Mouse (Mus musculus) stomach, postnatal 0 days (tissue): Measurements from ENCODE around the gene Rtn4ip1. TPM values are rescaled to one million over a fixed set of nuclear protein-coding genes. Genes with fewer than 3 reads are reported as not detected.

Experiments used
- ATAC-seq: fragments of 200-750 bp; cut with Nextera tagmentation; 2 replicates; pipeline ENCODE4 v1.8.0; 2017; ENCODE audit not compliant: low FRiP score, low TSS enrichment
- DNase-seq: peaks from one replicate; pipeline ENCODE4 v3.0.0-alpha.2; 2016; ENCODE audit warnings: low spot score
- H3K27ac ChIP-seq: fragments of 300-500 bp; sonication (generic); replicated peaks from 2 replicates; pipeline ENCODE4 v1.5.1; 2014; ENCODE audit warnings: mild to moderate bottlenecking, control low read depth
- H3K27me3 ChIP-seq: fragments of 300-500 bp; sonication (generic); 2 replicates; pipeline ENCODE4 v1.6.1; 2014; ENCODE audit warnings: low read length; ENCODE audit not compliant: control insufficient read depth, insufficient read depth
- H3K36me3 ChIP-seq: fragments of 300-500 bp; sonication (generic); 2 replicates; pipeline ENCODE4 v1.6.1; 2014; ENCODE audit warnings: low read length, mixed read lengths; ENCODE audit not compliant: control insufficient read depth, insufficient read depth
- H3K4me1 ChIP-seq: fragments of 300-500 bp; sonication (generic); replicated peaks from 2 replicates; pipeline ENCODE4 v1.6.1; 2014; ENCODE audit warnings: antibody characterized with exemption; ENCODE audit not compliant: control insufficient read depth, insufficient read depth
- H3K4me2 ChIP-seq: fragments of 300-500 bp; sonication (generic); replicated peaks from 2 replicates; pipeline ENCODE4 v1.6.1; 2014; ENCODE audit warnings: low read depth, mild to moderate bottlenecking, control low read depth, moderate library complexity
- H3K4me3 ChIP-seq: fragments of 300-500 bp; sonication (generic); 2 replicates; pipeline ENCODE4 v1.5.1; 2014; ENCODE audit warnings: low read depth, low read length, control low read depth
- H3K9ac ChIP-seq: fragments of 300-500 bp; sonication (generic); 2 replicates; pipeline ENCODE4 v1.6.1; 2014; ENCODE audit warnings: mild to moderate bottlenecking, low read length, control low read depth, mixed read lengths
- H3K9me3 ChIP-seq: fragments of 300-500 bp; sonication (generic); 2 replicates; pipeline ENCODE4 v1.6.1; 2016; ENCODE audit warnings: low read length; ENCODE audit not compliant: control insufficient read depth
- CTCF ChIP-seq: IDR thresholded peaks from 2 replicates; pipeline ENCODE4 v1.5.1; 2016; ENCODE audit warnings: antibody characterized with exemption, low read depth, mild to moderate bottlenecking, moderate library complexity
- EP300 ChIP-seq: optimal IDR thresholded peaks from 2 replicates; pipeline ENCODE3; 2016; ENCODE audit warnings: antibody characterized with exemption
- WGBS: fragments of 180-500 bp; shearing (Covaris S2); extraction: QIAGEN DNeasy Blood & Tissue Kit; methylation state at CpG from one replicate; pipeline ENCODE4 v1.1.7; 2014; 5-methylcytosine and 5-hydroxymethylcytosine counted together
- polyA plus RNA-seq: library from polyadenylated mRNA; unstranded; fragments of >200 nt; fragmentation: Nextera tagmentation; extraction: Ambion mirVana; gene quantifications from 2 replicates; pipeline ENCODE4 v1.2.1, GENCODE M21; 2015

Gene Rtn4ip1
- polyA plus RNA-seq, 1 experiment from 2014 or later, result 7.4 TPM

DNA sequence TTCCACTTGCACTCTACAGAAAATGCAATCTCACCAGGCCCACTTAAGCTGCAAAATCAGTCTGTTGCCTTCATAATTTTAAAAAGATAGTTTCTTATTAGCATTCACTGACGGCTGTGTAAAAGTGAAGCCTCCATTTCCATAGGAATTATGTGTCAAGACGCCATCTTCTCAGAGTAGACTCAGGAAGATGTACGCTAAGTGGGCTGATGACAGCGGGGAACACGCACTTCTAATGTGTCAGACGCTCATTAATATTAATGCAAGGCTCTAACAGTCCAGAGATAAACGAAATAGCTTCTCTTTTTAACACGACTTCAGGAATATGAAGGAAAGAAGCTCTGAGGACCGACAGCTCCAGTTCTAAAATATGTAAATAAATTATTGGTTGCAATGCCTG, 13.9 kb upstream of the Rtn4ip1 start:
- Histone ChIP-seq H3K4me3 (no peak overlapping the region), H3K36me3 (no peaks in the 10 kb centered on the region; the same call in 1 of the 2 replicates), H3K4me2 (no peak overlapping the region), H3K4me1 (no peaks in the 10 kb centered on the region), H3K9ac (no peak overlapping the region), H3K27me3 (no peaks in the 10 kb centered on the region), H3K9me3 (no peaks in the 10 kb centered on the region), H3K27ac (no peak overlapping the region)
- TF ChIP-seq EP300, result no peak
- no peak for TF ChIP-seq CTCF
- 89% methylated on average over 9 of the region's 9 CpGs for WGBS
- no peak for ATAC-seq
- no peak for DNase-seq

DNA sequence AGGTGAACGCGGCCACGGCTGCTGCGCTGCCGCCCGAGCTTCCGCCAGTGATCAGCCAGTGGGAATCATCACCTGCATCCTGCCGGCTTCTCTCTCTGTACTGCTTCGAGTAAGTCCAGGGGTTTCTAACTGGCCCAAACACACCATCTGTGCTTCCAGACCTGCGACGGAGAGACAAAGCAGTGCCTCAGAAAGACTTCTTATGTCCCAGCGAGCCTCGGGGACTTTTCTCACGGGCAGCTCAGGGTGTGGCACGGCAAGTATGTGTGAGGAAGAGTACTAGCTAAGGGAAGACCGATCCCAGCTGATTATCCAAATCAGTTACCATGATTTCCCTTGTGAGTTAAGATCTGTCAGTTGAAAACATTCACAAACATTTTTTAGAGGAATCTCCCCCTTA, 12.6 kb upstream of the Rtn4ip1 start:
- H3K4me3 ChIP-seq, result no peak overlapping the region
- H3K27ac ChIP-seq, result no peak overlapping the region
- TF ChIP-seq EP300, result no peak
- TF ChIP-seq CTCF, result no peak
- no peaks in the 10 kb centered on the region for H3K27me3 ChIP-seq
- H3K9me3 ChIP-seq, result no peaks in the 10 kb centered on the region
- no peak overlapping the region for H3K4me2 ChIP-seq
- DNase-seq (no peak), ATAC-seq (no peak)
- no peaks in the 10 kb centered on the region for H3K4me1 ChIP-seq
- no peaks in the 10 kb centered on the region; the same call in 1 of the 2 replicates for H3K36me3 ChIP-seq
- 90% methylated on average over 16 of the region's 16 CpGs for WGBS
- H3K9ac ChIP-seq, result no peak overlapping the region

DNA sequence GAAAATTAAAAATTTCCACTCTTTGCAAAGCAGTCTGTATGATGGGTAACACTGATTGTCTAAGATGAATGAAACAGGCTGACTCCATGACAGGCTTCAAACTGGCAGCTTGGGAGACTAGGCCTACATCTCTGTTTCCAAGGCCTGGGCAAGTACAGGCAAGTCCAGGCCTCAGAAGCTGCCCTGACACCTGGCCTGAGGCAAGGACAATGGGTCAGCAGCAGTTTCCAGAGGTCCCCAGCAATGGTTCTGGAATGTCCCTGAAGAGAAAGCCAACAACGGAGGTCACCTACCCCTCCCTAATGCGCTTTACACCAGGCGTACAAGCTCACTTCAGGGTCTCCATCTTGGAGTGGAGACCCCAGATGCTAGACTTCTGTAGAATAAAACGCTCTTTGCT, 8.6 kb upstream of the Rtn4ip1 start:
- TF ChIP-seq CTCF (no peak), EP300 (no peak)
- no peak overlapping the region for H3K4me2 ChIP-seq
- H3K9ac ChIP-seq, result no peak overlapping the region
- 90% methylated on average over 4 of the region's 4 CpGs for WGBS
- no peaks in the 10 kb centered on the region for H3K9me3 ChIP-seq
- H3K27ac ChIP-seq, result no peak overlapping the region
- no peak overlapping the region for H3K4me3 ChIP-seq
- H3K27me3 ChIP-seq, result no peaks in the 10 kb centered on the region
- DNase-seq (no peak), ATAC-seq (no peak)
- H3K36me3 ChIP-seq, result no peaks in the 10 kb centered on the region
- no peaks in the 10 kb centered on the region for H3K4me1 ChIP-seq

DNA sequence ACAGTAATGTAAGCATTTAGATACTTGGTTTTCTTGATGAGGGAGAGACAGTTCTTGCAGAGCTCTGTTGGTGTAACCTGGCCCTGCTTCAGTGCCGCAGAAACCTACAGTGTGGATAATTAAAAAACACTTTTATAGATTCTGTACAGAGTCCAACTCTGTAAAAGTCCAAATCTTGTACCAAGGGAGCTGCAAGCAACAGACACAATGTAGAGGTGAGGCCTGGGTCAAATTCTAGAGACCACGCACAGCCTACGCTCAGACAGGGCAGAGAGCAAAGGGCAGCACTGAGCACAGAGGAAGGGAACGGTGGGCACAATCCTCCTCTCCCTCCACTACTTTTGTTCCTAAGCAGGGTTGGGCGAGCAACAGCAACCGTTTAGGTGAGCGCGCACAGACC, 5.5 kb upstream of the Rtn4ip1 start:
- DNase-seq, result no peak
- no peaks in the 10 kb centered on the region for H3K4me1 ChIP-seq
- no peak overlapping the region for H3K4me3 ChIP-seq
- H3K9me3 ChIP-seq, result no peaks in the 10 kb centered on the region
- ATAC-seq, result no peak
- no peaks in the 10 kb centered on the region for H3K27me3 ChIP-seq
- H3K36me3 ChIP-seq, result no peaks in the 10 kb centered on the region
- H3K9ac ChIP-seq, result no peak overlapping the region
- H3K27ac ChIP-seq, result no peak overlapping the region
- no peak overlapping the region for H3K4me2 ChIP-seq
- TF ChIP-seq CTCF (no peak), EP300 (no peak)
- WGBS, result 92% methylated on average over 8 of the region's 8 CpGs

DNA sequence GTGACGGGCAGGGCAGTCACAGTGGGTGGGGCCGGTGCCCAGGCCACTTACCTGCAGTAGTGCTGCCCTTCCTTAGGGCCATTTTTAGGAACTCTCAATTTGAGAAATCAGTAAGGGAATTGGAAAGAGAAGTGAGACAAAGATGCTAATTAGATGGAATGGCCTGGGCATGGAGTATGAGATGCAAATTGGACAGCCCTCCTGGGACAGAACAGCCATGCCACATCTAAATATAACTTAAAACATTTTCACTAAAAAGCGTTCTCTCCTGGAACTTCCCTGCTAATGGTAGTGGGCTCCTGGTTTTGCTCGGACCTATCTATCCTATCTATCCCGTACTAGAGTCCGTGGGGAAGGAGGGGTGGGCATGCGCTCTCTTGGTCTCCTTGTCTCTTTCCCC, 3.3 kb upstream of the Rtn4ip1 start:
- no peak overlapping the region for H3K9ac ChIP-seq
- H3K4me2 ChIP-seq, result no peak overlapping the region
- no peak for DNase-seq
- 92% methylated on average over 7 of the region's 7 CpGs for WGBS
- no peaks in the 10 kb centered on the region for H3K4me1 ChIP-seq
- H3K4me3 ChIP-seq, result no peak overlapping the region
- no peak overlapping the region for H3K27ac ChIP-seq
- H3K27me3 ChIP-seq, result no peaks in the 10 kb centered on the region
- TF ChIP-seq CTCF (no peak), EP300 (no peak)
- ATAC-seq, result no peak
- no peaks in the 10 kb centered on the region for H3K36me3 ChIP-seq
- H3K9me3 ChIP-seq, result no peaks in the 10 kb centered on the region

DNA sequence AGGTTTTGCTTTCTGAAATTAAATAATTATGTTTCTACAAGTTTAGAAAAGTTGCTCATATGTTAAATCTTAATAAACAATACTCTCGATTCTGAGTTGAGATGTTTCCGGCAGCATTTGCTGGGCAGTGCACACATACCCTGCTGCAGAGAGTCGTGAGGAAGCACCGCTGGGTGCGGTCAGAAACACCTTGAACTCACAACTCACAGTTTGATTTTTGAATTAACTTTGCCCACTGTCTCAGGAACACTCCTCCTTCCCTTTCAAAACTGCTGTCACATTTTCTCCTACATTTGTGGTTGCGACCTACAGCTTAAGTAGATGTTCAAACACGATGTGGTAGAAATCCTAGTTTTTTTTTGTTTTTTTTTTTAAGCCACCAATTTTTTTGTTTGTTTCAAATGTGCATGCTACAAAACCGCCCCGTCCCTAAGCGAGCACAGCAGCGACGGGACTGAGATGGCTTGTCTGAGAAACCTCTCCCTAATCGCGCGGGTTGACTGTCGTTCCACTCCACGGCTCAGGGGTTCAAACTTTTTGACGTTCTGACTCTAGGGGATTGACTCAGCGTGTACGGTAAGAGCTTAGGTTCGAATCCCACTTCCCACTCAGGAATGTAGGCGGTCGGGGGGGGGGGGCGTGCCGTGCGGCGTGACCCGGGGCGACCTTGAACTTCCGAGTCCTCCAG, 580 bp upstream of the Rtn4ip1 start:
- no peak for DNase-seq

More for the DNA sequence above, 580 bp upstream of the Rtn4ip1 start:
- peak overlapping the region; percentile 85 for H3K4me2 ChIP-seq
- H3K4me3 ChIP-seq, result peak overlapping the region; percentile 61
- WGBS, result 5% methylated on average over 30 of the region's 30 CpGs
- TF ChIP-seq EP300, result no peak
- no peak for TF ChIP-seq CTCF
- ATAC-seq, result no peak
- H3K36me3 ChIP-seq, result no peaks in the 10 kb centered on the region
- no peaks in the 10 kb centered on the region for H3K27me3 ChIP-seq
- H3K4me1 ChIP-seq, result no peaks in the 10 kb centered on the region
- H3K9ac ChIP-seq, result peak overlapping the region; percentile 62
- peak overlapping the region; percentile 30; the same call in 1 of the 2 replicates for H3K27ac ChIP-seq
- H3K9me3 ChIP-seq, result no peaks in the 10 kb centered on the region
